Mouse (Mus musculus) E14TG2a.4 (cell line): ENCODE results near the gene Lzts2.

Experiments used
- H3K27me3 ChIP-seq: 2 replicates; pipeline ENCODE4 v1.6.1; 2014; ENCODE audit warnings: low read length, control low read depth; ENCODE audit not compliant: insufficient read depth
- H3K36me3 ChIP-seq: 2 replicates; pipeline ENCODE4 v1.6.1; 2014; ENCODE audit warnings: low read length, control low read depth; ENCODE audit not compliant: insufficient read depth
- H3K4me1 ChIP-seq: replicated peaks from 2 replicates; pipeline ENCODE4 v1.6.1; 2014; ENCODE audit warnings: low read depth, low read length, control low read depth
- H3K4me3 ChIP-seq: replicated peaks from 2 replicates; pipeline ENCODE4 v1.5.1; 2014; ENCODE audit warnings: mild to moderate bottlenecking, low read length
- H3K9me3 ChIP-seq: 2 replicates; pipeline ENCODE4 v1.6.1; 2014; ENCODE audit warnings: low read length, control low read depth
- CTCF ChIP-seq: conservative IDR thresholded peaks from 2 replicates; pipeline ENCODE4 v1.5.1; 2014; ENCODE audit warnings: low read length
- NANOG ChIP-seq: IDR thresholded peaks from 2 replicates; pipeline ENCODE4 v1.6.1; 2014; ENCODE audit warnings: borderline replicate concordance, low read length, mixed read lengths
- POU5F1 ChIP-seq: IDR thresholded peaks from 2 replicates; pipeline ENCODE4 v1.6.1; 2014; ENCODE audit warnings: low read length, borderline replicate concordance

The Lzts2 gene

GRCm38 (mm10) chr19:45046523-45047321 is 32.5 kb downstream of the Lzts2 start:
- peaks cover 63% of the 10 kb centered on the region for H3K4me1 ChIP-seq
- peaks cover 87% of the 10 kb centered on the region for H3K27me3 ChIP-seq
- H3K36me3 ChIP-seq: no peaks in the 10 kb centered on the region
- no peaks in the 10 kb centered on the region for H3K9me3 ChIP-seq
- H3K4me3 ChIP-seq: peak overlapping the region; percentile 74
- TF ChIP-seq POU5F1 (no peak), CTCF (no peak), NANOG (no peak)

- no peaks in the 10 kb centered on the region for H3K9me3 ChIP-seq
- H3K4me3 ChIP-seq: peak within 1 kb of the TSS; percentile 74
- peaks cover 63% of the 10 kb centered on the region for H3K4me1 ChIP-seq
- peaks cover 2% of the 10 kb centered on the region; the same call in 1 of the 2 replicates for H3K36me3 ChIP-seq
- peaks cover 80% of the 10 kb centered on the region for H3K27me3 ChIP-seq
- TF ChIP-seq POU5F1 (no peak), CTCF (peak; percentile 70)
Measured at GRCm38 (mm10) chr19:45047417-45047934, 33.3 kb downstream of the Lzts2 start, which contains the start of gene Sfxn3. Sfxn3 (plus strand) TSS chr19:45047503.

- TF ChIP-seq NANOG (no peak), POU5F1 (no peak), CTCF (no peak)
- Histone ChIP-seq H3K9me3 (no peaks in the 10 kb centered on the region), H3K36me3 (peaks cover 5% of the 10 kb centered on the region; the same call in 1 of the 2 replicates), H3K27me3 (peaks cover 74% of the 10 kb centered on the region), H3K4me1 (peaks cover 64% of the 10 kb centered on the region), H3K4me3 (peak overlapping the region; percentile 74)
Measured at GRCm38 (mm10) chr19:45047935-45048643, 33.9 kb downstream of the Lzts2 start.

- H3K27me3 ChIP-seq: peaks cover 68% of the 10 kb centered on the region
- TF ChIP-seq NANOG (no peak), POU5F1 (no peak), CTCF (no peak)
- no peaks in the 10 kb centered on the region for H3K9me3 ChIP-seq
- H3K4me1 ChIP-seq: peaks cover 71% of the 10 kb centered on the region
- peaks cover 5% of the 10 kb centered on the region; the same call in 1 of the 2 replicates for H3K36me3 ChIP-seq
- peak overlapping the region; percentile 74; the same call in 1 of the 2 replicates for H3K4me3 ChIP-seq
Measured at GRCm38 (mm10) chr19:45048644-45049365, 34.6 kb downstream of the Lzts2 start.

- Histone ChIP-seq H3K27me3 (peaks cover 60% of the 10 kb centered on the region), H3K4me1 (peaks cover 75% of the 10 kb centered on the region), H3K36me3 (peaks cover 5% of the 10 kb centered on the region; the same call in 1 of the 2 replicates), H3K4me3 (no peak overlapping the region), H3K9me3 (no peaks in the 10 kb centered on the region)
- TF ChIP-seq POU5F1 (no peak), CTCF (no peak), NANOG (no peak)
Measured at GRCm38 (mm10) chr19:45049523-45049922, 35.3 kb downstream of the Lzts2 start.

GRCm38 (mm10) chr19:45053451-45053850 is 39.2 kb downstream of the Lzts2 start:
- H3K27me3 ChIP-seq: peaks cover 25% of the 10 kb centered on the region
- no peaks in the 10 kb centered on the region for H3K9me3 ChIP-seq
- 0 out of 2 replicates have a peak overlapping the region, but pooled peaks have one; percentile 7 for H3K4me3 ChIP-seq
- peaks cover 64% of the 10 kb centered on the region for H3K4me1 ChIP-seq
- H3K36me3 ChIP-seq: peaks cover 5% of the 10 kb centered on the region; the same call in 1 of the 2 replicates
- TF ChIP-seq NANOG (no peak), POU5F1 (no peak), CTCF (0 out of 2 replicates have a peak, but pooled peaks have one; percentile 6)

- Histone ChIP-seq H3K36me3 (peaks cover 5% of the 10 kb centered on the region; the same call in 1 of the 2 replicates), H3K4me1 (peaks cover 53% of the 10 kb centered on the region), H3K4me3 (no peak overlapping the region), H3K9me3 (no peaks in the 10 kb centered on the region), H3K27me3 (peaks cover 10% of the 10 kb centered on the region)
- TF ChIP-seq CTCF (no peak), NANOG (no peak), POU5F1 (no peak)
Measured at GRCm38 (mm10) chr19:45054892-45055690, 40.9 kb downstream of the Lzts2 start.
